Mouse (Mus musculus): ENCODE measurements around the gene Cfc1. TPM values are rescaled to one million over a fixed set of nuclear protein-coding genes. Genes with fewer than 3 reads are reported as not detected.
"Not testable (repeated sequence)": the region's sequence is repeated elsewhere in the genome, so short reads cannot be mapped to it uniquely, and the experiment has no call there.

Cfc1 gene
- polyA plus RNA-seq, 1 experiment = 0.08 TPM

GRCm38 (mm10) chr1:34518259-34518658, 17.2 kb upstream of the Cfc1 start:
- TF ChIP-seq CTCF (IDR thresholded peaks at IDR 0.05; ENCODE audit: borderline replicate concordance, extremely low read depth, insufficient read depth, insufficient read length) (no peak), POLR2A (IDR thresholded peaks at IDR 0.05; ENCODE audit: borderline replicate concordance, extremely low read depth, insufficient read depth, insufficient read length, poor library complexity, severe bottlenecking) (no peak)
- no peak for DNase-seq (ENCODE audit: low read depth)

DNA sequence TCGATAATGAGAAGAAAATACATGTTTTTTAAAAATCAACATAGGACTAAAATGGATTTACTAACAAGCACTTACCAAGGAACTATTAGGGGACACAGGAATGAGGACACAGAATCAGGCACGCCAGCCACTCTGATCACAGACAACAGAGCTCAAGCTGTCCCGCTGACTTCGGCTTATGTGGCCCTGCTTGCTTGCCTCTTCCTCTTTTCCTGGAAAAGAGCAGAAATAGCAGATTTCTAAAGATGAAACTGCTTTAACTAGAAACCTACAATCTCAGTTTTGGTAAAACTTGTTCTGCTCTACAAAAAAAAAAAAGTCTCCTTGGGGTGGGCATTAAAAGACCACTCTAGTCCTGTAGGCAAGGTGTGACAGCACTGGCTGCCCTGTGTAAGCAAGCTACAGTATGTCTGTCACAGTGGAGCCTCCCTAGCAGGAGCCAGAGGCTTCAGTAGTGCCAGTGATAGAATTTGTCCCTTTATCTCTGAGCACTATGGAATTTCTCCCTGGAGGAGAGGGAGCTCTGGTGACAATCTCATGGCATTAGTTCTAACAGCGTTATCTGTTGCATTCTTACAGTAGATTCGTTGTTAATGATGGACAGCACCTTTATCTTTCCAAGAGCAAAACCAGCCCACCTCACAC, 13.1 kb upstream of the Cfc1 start:
- TF ChIP-seq CTCF (IDR thresholded peaks at IDR 0.05; ENCODE audit: borderline replicate concordance, extremely low read depth, insufficient read depth, insufficient read length) = no peak
- no peak for TF ChIP-seq POLR2A (IDR thresholded peaks at IDR 0.05; ENCODE audit: borderline replicate concordance, extremely low read depth, insufficient read depth, insufficient read length, poor library complexity, severe bottlenecking)

DNA sequence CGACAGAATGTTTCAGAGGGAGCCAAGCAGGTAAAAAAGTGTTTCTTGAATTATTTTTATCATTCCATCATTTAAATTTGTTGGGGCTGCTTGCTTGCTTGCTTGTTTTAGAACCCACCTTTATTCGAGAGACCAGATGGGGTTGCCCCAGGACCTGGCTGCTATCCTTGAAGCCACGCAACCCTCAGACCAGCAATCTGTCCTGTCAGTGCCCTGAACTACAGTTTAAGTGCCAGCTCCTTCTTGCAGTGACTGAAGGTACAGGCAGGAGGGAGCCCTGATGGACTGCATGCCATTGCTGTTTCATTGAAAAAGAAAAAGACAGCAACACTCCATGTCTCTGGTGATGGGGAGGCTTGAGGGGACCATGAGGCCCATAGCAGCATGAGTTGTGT, 12.6 kb upstream of the Cfc1 start:
- TF ChIP-seq POLR2A (IDR thresholded peaks at IDR 0.05; ENCODE audit: borderline replicate concordance, extremely low read depth, insufficient read depth, insufficient read length, poor library complexity, severe bottlenecking) (no peak), CTCF (IDR thresholded peaks at IDR 0.05; ENCODE audit: borderline replicate concordance, extremely low read depth, insufficient read depth, insufficient read length) (no peak)
- no peak for DNase-seq (ENCODE audit: low read depth)

More for the DNA sequence above, 13.1 kb upstream of the Cfc1 start:
- DNase-seq (ENCODE audit: low read depth) = no peak

GRCm38 (mm10) chr1:34523647-34524046, 11.8 kb upstream of the Cfc1 start:
- TF ChIP-seq CTCF (IDR thresholded peaks at IDR 0.05; ENCODE audit: borderline replicate concordance, extremely low read depth, insufficient read depth, insufficient read length) (no peak), POLR2A (IDR thresholded peaks at IDR 0.05; ENCODE audit: borderline replicate concordance, extremely low read depth, insufficient read depth, insufficient read length, poor library complexity, severe bottlenecking) (no peak)
- peak; percentile 15 for DNase-seq (ENCODE audit: low read depth)

DNA sequence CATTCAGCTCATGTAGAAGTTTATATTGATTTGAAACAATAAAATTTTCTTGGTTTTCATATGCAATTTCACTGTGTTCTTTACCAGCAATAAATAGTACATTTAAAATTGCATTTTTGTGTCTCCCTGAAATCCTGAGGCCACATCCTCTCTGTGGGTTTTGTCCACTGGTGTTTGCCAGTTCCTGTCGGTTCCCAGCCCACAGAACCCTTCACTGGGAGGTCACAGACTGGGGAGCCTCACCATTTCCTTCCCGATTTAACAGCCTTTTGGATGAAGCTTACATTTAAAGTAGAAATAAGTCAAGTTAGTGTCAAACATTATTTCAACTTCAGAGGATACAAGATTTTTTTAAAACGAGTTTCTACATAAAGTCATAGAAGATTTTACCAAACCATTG, 874 bp upstream of the Cfc1 start:
- DNase-seq (ENCODE audit: low read depth) = not testable (repeated sequence)

GRCm38 (mm10) chr1:34536291-34536766, 881 bp downstream of the Cfc1 start:
- DNase-seq (ENCODE audit: low read depth) = peak; percentile 4
- TF ChIP-seq CTCF (IDR thresholded peaks at IDR 0.05; ENCODE audit: borderline replicate concordance, extremely low read depth, insufficient read depth, insufficient read length) (no peak), POLR2A (IDR thresholded peaks at IDR 0.05; ENCODE audit: borderline replicate concordance, extremely low read depth, insufficient read depth, insufficient read length, poor library complexity, severe bottlenecking) (no peak)

GRCm38 (mm10) chr1:34536767-34537485, 1.5 kb downstream of the Cfc1 start:
- DNase-seq (ENCODE audit: low read depth) = peak; percentile 9
- TF ChIP-seq POLR2A (IDR thresholded peaks at IDR 0.05; ENCODE audit: borderline replicate concordance, extremely low read depth, insufficient read depth, insufficient read length, poor library complexity, severe bottlenecking) = no peak

GRCm38 (mm10) chr1:34547074-34547473, 11.6 kb downstream of the Cfc1 start:
- no peak for DNase-seq (ENCODE audit: low read depth)
- TF ChIP-seq CTCF (IDR thresholded peaks at IDR 0.05; ENCODE audit: borderline replicate concordance, extremely low read depth, insufficient read depth, insufficient read length) = no peak
- no peak for TF ChIP-seq POLR2A (IDR thresholded peaks at IDR 0.05; ENCODE audit: borderline replicate concordance, extremely low read depth, insufficient read depth, insufficient read length, poor library complexity, severe bottlenecking)

DNA sequence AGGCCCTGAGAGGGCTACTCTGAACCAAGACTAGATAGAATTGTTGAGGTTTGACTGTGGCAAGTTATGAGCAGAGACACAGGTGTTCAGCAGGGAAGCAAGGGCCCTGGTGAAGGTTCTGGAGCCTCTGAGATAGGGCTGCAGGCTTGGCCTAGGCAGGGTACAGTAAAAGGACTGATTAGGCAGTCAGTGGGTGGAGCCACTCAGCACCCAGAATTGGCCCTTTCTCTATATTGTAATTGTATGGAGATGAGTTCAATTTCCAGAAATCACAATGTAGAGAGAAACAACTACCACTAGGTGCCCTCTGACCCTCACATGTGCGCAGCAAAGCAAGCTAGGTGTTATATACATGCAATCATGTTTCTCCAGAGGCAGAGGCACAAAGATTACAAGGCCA, 18.2 kb downstream of the Cfc1 start:
- TF ChIP-seq CTCF (IDR thresholded peaks at IDR 0.05; ENCODE audit: borderline replicate concordance, extremely low read depth, insufficient read depth, insufficient read length) = no peak
- TF ChIP-seq POLR2A (IDR thresholded peaks at IDR 0.05; ENCODE audit: borderline replicate concordance, extremely low read depth, insufficient read depth, insufficient read length, poor library complexity, severe bottlenecking) = no peak
- DNase-seq (ENCODE audit: low read depth) = no peak

GRCm38 (mm10) chr1:34554275-34554674, 18.8 kb downstream of the Cfc1 start:
- DNase-seq (ENCODE audit: low read depth) = no peak
- no peak for TF ChIP-seq POLR2A (IDR thresholded peaks at IDR 0.05; ENCODE audit: borderline replicate concordance, extremely low read depth, insufficient read depth, insufficient read length, poor library complexity, severe bottlenecking)
- no peak for TF ChIP-seq CTCF (IDR thresholded peaks at IDR 0.05; ENCODE audit: borderline replicate concordance, extremely low read depth, insufficient read depth, insufficient read length)

- DNase-seq (ENCODE audit: low read depth) = no peak
- no peak for TF ChIP-seq POLR2A (IDR thresholded peaks at IDR 0.05; ENCODE audit: borderline replicate concordance, extremely low read depth, insufficient read depth, insufficient read length, poor library complexity, severe bottlenecking)
These were observed 25.4 kb downstream of the Cfc1 start, which contains the start of gene Prss40 for GRCm38 (mm10) chr1:34560843-34561242. Gene Prss40, minus strand, starts transcription at chr1:34560943.

DNA sequence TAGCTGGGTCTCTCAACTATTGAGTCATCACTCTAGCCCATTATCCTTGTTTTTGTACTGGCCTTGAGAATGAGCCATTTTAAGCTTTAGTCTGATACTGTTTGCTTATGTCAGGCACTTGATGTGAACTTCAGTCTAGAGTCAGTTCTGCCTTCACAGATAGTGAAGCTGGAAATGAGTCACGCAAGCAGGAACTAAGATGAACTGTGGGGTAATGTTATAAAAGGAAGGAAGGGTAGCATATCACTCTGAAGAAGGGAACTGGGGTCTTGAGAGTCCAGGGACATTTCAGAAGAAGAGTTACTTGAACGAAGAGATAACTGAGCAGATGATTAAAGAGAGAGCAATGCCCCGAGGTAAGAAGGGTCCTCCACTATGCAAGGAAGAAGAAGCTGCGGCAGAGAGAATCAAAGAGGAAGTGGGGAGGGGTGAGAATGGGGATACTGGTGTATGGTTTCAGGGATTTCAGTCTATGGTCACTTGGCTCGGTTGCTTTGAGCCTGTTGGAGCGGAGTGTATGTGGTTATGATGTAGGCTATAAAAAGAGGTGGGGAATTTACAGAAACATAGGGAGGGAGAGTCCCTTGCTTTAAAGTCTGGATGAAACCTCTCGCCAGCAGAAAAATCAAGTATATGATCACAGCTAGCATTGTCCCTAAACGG, 29.1 kb downstream of the Cfc1 start:
- no peak for DNase-seq (ENCODE audit: low read depth)
- TF ChIP-seq POLR2A (IDR thresholded peaks at IDR 0.05; ENCODE audit: borderline replicate concordance, extremely low read depth, insufficient read depth, insufficient read length, poor library complexity, severe bottlenecking) (no peak), CTCF (IDR thresholded peaks at IDR 0.05; ENCODE audit: borderline replicate concordance, extremely low read depth, insufficient read depth, insufficient read length) (no peak)

Data from brain, embryonic 14.5 days (tissue).